Mouse (Mus musculus) urinary bladder, adult 18-20 months (tissue): Measurements from ENCODE around the gene Col6a5.

Experiments
- DNase-seq, 2 experiments: peaks; one replicate each; pipeline ENCODE4 v3.0.0; 2022; ENCODE audit warnings: low spot score in 2 of 2, mixed read lengths in 2 of 2

Col6a5 gene

DNA sequence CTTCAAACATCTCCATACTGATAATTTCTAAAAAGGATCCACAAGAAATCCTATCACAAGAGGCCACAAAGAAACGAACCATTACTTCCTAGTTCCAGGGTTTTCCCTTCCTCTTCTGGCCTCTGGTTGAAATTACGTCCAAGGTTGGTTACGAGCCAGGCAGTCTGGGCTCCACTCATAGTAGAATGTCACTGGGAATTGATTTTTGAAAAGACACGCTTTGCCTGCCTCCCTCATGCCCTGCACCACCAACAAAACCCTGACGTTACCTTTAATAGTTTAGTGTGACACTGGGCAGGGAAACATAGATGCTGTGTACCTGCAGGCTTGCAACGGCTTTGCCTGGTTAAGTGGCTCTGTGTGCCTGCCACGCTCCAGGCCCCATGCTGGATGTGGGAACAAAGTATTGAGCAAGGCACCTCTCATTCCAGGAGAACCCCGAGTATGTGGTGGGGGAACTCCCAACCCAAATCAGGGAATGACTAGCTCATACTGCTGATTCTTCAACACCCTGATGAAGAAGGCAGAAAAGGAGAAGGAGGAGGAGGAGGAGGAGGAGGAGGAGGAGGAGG, 133.3 kb downstream of the Col6a5 start:
- DNase-seq: no peak

DNA sequence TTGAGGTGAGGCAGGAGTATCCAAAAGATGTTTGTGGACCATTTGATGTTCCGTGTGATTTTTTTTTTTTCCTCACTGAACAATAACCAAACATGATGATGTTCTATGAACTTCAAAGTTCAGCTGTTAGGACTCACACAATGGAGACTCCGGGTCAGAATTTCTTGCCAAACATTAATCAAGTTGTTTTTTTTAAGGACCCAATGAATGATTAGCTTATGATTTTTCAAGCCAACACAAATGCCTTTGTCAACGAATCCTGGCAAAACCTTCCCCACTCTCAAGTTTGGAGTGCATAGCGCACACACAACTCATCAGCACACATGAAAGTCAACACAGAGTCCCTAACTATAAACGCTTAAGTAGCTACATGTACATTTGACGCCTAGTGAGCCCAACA, 139.7 kb downstream of the Col6a5 start:
- DNase-seq: no peak

DNA sequence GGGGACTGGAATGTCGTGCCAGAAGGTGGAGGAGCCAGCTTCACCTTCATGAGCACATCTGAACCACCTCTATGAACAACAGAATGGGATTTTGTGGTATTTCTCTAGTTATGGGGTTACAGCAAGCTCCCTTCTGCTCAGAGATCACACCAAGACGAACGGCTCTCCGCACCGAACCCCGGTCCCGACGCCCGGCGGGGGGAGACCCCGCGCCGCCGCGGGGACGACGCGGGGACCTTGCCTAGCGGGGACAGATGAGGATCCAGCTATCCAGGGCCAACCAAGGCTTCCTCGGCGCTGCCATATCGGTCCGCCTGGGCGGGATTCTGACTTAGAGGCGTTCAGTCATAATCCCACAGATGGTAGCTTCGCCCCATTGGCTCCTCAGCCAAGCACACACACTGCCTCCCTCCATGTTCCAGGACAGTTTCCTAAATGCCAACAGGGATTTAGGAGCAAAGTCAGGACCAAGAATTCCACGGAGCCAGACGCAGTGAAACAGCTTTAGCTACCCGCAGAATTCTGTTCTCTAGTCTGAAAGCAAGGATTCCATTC, 141.2 kb downstream of the Col6a5 start:
- DNase-seq: no peak

- DNase-seq: no peak
Observed at GRCm38 (mm10) chr9:105814436-105814835, 146.0 kb downstream of the Col6a5 start.

DNA sequence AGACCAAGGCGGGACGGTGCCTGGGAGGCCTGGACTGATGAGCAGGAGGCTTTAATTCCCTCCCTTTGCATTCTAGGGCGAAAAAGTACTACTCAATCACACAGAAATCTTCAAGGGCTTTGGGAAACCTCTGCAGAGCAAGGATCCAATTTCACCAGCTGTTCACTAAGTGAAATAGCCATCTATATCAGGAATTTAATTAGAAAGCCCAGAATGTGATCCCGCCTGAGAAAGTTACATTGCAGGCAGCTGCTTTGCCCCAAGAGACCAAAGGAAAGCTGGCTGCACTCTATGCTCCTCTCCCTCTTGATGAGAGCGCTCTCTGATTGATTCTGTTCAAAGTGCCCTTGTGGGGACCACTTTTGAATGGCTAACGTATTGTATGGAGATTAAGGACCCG, 149.0 kb downstream of the Col6a5 start:
- no peak for DNase-seq

GRCm38 (mm10) chr9:105808920-105809505, 151.4 kb downstream of the Col6a5 start:
- DNase-seq: no peak
